Mouse (Mus musculus) cerebral cortex, adult 2 months (tissue): ENCODE data around the gene Trmt10a.

ENCODE experiments used
- WGBS: fragments of 180-500 bp; shearing (Covaris S2); methylation state at CpG from one replicate; pipeline ENCODE4 v1.1.7; 2018; 5-methylcytosine and 5-hydroxymethylcytosine counted together

Trmt10a gene

DNA sequence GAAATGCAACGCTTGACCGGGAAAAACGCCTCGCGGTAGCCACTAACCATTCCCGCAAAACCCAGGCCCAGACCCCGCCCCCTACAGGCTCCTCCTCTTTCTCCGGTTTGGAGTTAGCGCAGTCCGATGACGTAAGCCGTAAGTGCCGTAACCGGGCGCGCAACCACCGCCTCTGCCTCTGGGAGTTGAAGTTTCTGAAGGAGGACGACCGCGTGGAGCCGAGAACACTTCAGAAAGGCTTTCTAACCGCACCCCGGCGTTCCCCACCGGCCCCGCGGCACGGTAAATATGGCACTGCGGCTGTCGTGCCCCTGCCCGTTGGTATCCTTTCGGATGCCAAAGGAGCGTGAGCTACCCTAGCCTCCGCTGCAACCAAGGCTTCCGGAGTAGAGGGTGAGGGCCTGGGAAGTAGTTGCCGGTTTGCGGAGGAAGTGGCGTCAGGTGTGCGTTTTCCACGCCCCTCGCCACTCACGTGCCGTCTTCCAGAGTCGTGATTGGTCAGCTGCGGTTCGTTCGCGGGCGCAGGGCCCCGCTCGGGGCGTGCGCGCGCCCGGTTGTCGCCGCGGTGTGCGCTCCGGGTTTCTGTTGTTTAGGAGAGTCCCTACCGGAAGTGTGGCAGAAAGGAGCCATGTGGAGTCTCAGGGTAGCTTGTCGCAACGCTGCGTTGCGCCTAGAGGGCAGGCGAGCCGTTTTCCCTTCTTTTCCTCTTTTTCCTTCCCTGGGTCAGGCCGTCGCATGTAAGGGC is at the start of gene Trmt10a:
Gene Trmt10a (plus strand): TSS at position 134 of the 745 bp plus-strand sequence.
- WGBS = under 1% methylated on average over 70 of the region's 70 CpGs

DNA sequence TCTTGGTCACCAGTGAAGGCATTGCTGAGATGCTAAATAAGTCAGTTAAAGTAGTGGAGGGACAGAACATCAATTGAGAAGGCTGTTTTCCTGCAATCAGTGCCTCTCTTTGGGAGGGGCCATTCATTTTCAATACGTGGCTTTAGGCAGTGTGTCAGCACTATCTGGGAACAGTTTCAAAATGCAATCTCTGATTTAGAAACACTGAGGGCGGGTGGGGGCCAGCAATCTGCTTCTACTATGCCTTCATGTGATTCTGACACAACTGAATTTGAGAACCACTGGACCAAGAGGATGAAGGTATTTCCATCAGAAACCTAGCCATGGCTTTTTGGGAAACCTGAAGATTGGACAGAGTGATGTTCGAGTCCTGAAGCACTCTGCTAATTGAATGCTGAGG is 47.9 kb upstream of the Trmt10a start:
- WGBS = 33% methylated on average over 3 of the region's 3 CpGs

DNA sequence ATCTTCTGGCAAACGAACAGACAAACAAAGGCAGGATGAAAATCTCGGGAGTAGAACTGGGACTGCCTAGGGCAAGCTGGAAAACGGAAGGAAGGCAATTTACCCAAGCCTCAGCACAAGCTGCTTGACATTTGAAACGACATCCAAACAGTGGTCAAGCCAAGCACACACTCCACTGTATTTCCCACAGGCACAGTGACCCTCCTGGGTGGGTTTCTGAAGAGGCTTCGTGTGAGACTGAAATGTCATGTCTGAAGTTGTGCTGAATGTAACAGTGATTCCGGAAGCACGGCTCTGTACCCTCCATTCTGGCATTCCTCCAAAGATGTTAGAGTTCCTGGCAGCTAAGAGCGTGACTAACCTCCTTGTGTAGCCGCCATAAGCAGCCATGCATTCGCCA is 47.5 kb upstream of the Trmt10a start:
- 24% methylated on average over 10 of the region's 10 CpGs for WGBS

DNA sequence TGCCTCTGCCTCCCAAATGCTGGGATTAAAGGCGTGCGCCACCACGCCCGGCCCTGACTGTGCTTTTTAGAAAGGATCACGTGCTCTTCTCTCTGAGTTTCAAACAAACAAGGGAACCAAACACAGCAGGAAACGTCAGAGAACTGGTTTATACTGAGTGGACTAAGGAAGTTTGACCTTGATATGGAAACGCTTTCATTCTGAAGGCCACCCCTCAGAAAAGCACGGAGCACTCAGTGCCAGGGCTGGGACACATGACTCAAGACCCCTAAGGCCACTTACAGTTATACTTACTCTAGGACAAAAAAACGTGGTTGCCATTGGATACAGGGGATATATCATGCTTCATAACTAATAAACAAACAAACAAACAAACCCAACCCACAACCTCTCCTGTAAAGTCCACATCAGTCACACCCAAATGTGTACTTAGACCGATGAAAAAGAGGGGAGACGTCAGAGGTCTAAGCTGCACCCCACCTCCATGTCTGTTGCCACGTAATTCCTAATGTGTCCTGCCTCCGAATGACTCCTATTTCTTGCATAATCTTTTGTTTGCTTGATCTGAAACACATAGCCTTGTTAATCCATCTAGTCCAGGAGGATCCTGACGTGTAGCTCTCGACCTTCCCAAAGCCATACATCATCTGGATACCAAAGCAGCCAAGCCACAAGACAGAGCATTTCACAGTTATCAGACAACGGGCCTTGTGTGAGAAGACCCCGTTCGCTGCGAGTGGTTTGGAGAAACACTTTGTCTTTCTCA is 46.8 kb upstream of the Trmt10a start:
- WGBS = 85% methylated on average over 19 of the region's 19 CpGs

DNA sequence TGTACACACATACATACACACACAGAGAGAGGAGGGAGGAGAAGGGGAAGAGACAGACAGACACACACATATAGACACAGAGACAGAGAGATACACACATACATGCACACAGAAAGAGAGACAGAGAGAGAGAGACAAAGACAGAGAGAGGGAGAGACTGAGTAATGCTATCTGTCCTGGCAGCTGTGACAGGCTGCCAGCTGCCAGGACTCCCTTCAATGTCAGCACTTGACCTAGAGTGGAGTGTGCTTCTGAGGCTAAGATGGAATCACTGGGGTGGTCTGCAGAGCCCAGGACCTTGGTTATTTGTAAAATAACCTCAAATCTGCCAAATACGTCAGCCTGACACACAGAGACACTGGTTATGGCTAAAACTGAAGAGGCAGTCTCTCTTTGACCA is 45.5 kb upstream of the Trmt10a start:
- 89% methylated on average over 1 of the region's 1 CpGs for WGBS

DNA sequence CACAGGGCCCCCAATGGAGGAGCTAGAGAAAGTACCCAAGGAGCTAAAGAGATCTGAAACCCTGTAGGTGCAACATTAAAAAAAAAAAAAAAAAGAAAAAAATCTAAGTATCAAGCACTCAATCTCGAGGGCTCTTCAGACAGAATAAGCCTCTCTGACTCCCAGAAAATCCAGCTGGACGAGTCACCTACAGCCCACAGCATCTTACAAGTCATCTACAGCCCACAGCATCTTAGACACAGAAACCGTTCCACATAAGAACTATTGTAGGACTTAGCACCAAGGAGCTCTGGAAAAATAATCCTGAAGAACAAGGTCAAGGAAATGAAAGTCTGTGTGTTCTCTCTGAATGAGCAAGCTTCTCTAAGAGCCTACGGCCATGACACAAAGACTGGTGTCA is 41.3 kb upstream of the Trmt10a start:
- 74% methylated on average over 4 of the region's 4 CpGs for WGBS

DNA sequence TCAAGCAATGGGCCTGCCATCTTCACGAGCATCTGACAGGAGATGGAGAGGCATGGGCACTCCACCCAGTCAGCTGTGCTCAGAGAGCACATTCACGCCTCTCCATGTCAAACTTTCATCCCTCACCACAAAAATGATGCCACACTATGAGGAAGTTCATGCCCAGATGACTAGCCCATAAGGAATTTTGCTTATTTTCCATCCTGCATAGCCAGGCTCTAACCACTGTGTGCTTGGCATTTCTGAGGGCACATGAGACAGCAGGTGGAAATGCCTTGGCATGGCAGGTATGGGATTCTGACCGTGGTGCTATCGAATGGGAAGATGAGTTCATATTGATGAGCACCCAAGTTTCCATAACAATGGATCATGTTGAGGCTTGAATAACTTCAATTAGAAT is 39.6 kb upstream of the Trmt10a start:
- WGBS = 94% methylated on average over 4 of the region's 4 CpGs

DNA sequence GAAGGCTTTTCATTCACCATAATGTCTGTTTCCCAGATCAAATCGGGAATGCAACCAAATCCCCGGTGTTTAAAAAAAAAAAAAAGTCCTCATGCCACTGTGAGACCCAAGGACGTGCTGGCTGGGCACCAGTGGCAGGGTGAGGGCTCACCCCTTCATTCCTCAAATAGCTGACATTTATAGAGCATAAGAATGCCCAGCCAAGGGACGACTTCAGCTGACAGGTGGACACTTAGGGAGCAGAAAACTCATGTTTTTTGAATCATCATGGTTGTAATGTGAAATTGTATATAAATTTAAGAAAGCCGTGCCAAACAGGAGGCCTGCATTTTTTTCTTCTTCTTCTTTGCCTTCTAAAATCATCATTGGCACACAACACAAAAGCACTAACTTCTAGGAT is 38.2 kb upstream of the Trmt10a start:
- WGBS = 46% methylated on average over 5 of the region's 5 CpGs

DNA sequence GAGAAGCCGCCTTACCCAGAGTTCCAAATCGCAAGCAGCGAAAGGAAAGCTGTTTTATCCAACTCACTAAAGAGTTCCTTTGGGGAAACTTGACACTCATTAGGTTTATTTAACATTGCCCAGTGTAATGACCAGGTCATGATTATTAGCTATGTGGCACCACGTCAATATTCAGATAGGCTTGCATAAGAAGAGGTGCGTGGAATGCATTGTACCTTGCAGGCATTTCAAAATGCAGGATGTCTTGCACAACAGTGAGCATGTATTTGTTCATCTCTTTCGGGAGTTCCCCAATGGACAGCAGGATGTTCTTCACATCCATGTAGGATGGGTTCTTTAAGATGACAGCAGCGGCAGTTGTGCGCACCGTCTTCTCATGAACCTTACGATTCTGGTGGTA is 36.4 kb upstream of the Trmt10a start:
- WGBS = 90% methylated on average over 10 of the region's 10 CpGs

DNA sequence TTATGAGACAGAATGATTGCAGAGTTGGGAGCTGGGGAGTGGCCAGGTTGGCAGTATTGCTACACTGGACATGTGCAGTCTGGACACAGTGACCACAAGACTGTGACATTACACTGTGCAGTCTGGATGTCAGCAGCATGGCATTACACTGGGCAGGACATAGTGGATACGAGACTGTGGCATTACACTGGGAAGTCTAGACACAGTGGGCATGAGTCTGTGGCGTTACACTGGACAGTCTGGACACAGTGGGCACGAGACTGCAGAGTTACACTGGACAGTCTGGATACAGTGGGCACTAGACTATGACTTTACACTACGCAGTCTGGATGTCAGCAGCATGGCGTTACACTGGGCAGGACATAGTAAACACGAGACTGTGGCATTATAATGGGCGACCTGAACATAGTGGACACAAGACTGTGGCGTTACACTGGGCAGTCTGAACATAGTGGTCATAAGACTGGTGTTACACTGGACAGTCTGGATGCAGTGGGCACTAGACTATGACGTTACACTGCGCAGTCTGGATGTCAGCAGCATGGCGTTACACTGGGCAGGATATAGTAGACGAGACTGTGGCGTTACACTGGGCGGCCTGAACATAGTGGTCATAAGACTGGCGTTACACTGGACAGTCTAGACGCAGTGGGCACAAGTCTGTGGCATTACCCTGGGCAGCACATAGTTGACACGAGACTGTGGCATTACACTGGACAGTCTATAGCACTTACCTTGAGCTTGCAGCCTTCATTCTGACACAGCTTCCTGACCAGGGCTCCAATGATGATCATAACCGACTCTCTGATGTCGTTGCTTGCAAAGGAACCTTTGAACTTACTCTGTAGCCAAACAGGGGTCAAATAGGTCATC is 32.1 kb upstream of the Trmt10a start:
- WGBS = 95% methylated on average over 19 of the region's 19 CpGs

DNA sequence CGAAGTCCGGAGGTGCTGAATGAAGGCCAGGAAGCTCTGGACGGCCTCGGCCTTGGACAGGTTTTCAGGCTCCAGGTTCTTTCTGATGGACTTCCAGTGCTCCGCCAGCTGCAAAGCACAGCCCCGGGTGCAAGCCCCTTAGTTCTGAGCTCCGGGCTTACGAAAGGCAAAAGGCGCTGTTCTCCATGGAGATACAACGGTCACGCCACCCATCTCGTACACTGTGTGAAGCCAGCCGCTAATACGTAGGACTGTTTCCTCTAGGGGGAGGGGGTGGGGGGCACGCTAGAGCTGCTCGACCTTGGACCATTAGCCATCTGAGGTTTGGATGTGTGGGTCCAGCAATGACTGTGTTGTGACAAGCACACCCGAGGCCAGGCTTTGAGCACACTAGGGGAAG is 29.1 kb upstream of the Trmt10a start:
- 88% methylated on average over 17 of the region's 17 CpGs for WGBS

DNA sequence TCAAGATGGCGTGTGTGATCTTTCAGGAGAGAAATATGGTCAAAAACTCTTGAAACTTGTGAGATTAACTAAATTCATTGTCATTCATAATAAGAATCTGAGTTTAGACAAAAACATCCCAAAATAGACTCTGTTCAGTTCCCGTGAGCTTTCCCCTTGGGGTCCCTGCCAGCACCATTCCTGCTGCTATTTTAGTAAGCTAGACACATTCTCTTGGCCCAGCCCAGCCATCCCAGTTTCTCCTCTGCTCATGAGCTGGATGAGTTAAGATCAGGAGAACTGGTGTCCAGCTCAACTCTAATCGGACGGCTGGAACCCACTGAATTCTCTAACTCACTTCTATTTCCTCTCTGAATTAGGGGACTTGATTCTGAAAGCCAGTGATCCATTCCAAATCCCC is 26.4 kb upstream of the Trmt10a start:
- WGBS = 78% methylated on average over 4 of the region's 4 CpGs

DNA sequence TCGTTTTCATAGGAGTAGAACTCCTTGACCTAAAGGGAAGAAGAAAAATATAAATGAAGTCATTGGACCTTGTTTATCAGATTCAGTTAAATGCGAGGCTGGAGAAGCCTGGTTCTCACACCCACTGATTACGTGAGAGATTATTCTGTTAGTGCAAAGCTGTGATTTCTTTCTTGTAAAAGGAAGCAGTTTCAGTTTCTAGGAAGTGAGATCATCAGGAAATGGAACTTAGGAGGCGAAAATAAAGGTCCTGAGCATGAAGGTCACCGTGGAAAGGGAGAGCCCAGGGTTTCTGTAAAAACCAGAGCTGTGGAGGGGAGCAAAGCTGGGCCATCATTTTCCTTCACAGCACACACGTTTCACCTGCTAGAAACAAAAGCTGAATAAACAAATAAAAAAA is 24.9 kb upstream of the Trmt10a start:
- WGBS = 69% methylated on average over 6 of the region's 6 CpGs

DNA sequence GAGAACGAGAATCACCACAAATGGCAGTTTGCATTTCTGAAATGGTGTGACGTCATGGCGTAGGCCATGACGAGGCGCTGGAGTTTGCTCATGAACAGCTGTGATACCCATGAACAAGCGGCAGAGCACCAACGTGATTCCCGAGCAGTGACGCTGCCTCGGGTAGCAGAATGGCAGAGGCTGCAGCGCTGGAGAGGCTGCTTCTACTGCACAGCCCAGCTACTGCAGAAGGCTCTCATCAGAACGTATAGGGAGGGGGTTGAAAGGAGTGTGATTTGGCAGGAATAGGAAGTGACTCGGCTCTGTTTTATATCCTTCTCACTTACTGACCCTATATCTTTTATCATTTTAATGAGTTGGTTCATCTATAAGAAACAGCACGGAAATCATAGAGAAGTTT is 24.4 kb upstream of the Trmt10a start:
- 67% methylated on average over 14 of the region's 14 CpGs for WGBS

DNA sequence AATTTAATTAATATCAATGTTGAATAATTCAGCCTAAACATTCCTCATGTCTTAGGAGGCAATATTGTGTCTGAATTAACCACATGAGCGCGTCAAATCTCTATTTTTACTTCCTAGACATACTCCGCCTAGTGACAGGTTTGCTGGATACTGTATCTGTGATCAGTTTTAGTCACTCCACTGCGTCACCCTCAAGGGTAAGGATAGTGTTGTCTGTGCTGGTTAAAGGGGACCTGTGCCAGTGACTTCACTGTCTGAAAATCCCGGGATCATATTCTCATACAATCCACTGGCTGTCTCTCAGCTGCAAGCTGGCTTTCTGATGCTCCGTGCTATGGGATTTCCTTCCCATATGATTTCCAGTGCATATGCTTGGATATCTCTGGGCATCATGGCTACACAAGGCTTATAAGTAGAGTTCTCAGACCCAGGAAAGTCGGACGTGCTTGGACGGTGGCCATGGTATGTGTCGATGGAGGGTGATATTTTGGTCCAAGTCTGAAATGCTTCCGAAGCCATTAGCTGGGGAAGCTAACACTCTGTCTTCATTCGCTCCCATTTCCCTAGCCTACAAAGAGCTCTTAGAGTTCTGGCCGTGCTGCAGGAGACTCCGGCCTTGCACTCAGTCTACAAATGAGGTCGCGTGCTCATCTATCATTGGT is 23.7 kb upstream of the Trmt10a start:
- whole genome bisulfite sequencing = 81% methylated on average over 16 of the region's 16 CpGs

DNA sequence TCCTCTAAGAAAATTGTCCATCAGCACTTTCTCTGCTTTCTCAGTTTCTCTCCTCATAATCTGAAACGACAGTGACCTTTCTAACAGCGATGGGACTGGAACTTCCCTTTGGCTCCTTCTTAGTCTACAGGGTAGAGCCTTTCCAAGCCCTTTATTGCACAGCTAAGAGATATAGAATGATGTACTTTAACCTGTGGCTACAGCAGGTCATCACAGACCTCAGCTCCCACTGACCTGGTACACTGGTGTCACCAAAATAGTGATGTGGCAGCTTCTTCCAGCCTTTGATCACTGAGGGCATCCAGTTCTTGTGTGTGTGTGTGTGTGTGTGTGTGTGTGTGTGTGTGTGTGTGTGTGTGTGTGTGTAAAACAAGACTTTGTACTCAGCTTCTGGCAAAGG is 21.8 kb upstream of the Trmt10a start:
- WGBS = 89% methylated on average over 2 of the region's 2 CpGs

DNA sequence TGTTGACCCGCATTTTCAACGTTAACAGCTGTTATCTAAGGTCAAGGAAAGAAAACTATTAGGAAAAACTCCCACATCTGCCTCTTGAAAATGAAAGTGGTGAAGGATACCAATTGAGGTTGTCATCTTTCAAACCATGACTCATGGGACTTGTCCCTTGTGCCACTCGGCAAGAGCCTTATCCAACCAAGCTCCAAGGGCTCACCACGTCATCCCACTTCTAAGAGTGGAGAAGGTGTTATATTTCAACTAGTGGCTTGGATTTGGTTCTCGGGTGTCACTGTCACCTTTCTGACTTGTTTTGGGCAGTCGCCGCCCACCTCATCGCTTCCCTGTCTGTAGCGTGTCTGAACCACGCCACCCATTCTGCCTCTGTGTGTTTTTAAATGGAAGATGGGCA is 19.4 kb upstream of the Trmt10a start:
- WGBS = 93% methylated on average over 10 of the region's 10 CpGs

DNA sequence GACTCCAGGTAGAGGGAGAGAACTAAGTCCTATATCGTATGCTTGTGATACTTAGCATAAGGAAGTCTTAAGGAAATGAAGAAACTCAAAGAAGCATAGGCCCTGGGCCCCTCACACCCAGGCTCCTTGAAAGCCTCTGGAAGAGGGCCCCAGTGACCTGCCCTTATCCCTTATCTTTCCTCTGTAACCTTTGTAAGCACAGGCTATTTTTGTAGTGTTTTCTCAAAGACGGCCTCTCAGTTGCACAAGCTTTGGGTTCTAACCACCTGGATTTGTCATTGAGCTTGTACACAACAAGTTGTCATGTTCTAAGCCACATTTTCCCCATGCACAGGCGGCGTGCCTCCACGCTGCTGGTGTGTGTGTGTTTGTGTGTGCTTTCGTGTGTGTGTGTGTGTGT is 14.1 kb upstream of the Trmt10a start:
- 96% methylated on average over 6 of the region's 6 CpGs for WGBS

DNA sequence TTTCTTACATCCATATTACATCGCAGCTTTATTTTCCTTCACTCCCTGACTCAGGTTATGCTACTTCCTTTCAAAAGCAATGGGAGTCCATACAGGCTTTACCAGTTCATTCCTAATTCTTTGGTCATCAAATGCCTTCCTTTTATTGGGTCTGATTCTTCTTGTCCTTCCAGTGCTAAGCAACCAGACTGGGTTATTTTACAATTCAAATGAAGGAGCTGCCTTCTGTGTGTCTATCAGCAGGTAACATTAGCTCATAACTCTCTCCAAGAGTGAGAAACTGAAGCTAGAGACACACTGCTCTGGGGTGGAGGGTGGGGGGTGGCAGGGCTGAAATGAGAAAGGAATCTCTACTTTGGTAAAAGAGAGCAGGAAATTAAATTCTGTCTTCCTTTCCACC is 12.6 kb upstream of the Trmt10a start:
- WGBS = 24% methylated on average over 1 of the region's 1 CpGs

DNA sequence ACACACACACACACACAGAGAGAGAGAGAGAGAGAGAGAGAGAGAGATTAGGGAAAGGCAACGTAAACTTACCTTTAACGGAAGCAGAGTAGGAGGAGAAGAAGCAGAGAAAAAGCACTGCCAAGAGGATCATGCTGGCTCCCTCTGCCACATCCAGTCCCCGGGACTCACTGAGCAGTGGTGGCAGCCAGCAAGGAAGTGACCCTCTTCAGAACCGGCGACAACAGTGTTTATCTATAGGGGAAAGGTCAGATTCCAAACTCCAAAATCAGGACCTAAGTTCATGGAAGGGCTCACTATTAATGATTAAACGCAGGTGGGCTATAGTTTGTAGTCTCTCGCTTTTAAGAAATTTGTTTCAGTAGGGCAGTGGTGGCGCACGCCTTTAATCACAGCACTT is 12.1 kb upstream of the Trmt10a start:
- WGBS = 67% methylated on average over 9 of the region's 9 CpGs

DNA sequence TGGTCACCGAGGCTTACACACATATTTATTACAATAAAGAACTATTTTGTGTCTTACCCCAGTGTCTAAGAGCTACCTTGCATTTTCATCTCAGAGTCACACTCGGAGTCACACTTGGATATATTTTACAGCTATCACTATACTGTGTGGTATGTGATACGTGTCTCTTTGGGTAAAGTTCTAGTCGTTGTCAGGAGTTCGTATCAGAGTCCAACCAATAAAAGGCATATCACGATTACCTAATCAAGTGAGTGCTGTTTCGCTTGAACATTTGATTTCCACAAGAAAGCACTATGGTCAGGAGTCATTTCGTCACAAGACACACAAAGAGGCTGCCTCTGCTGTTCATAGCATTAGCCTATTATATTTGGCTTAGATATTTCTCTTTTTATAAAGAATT is 9.8 kb upstream of the Trmt10a start:
- 93% methylated on average over 8 of the region's 8 CpGs for WGBS

DNA sequence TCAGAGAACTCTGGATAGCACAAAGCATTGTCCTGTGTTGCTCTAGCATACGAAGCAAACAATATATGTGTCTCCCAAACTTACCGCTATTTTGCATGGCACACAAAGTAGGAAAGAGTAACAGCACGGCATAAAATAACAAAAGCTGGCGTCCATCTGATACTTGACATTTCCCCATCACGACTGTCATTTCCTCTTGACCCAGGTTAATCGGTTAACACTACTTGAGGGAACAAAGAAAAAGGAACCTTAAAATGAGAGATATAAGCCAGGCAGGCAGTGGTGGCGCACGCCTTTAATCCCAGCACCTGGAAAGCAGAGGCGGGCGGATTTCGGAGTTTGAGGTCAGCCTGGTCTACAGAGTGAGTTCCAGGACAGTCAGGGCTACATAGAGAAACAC is 9.3 kb upstream of the Trmt10a start:
- 91% methylated on average over 11 of the region's 11 CpGs for WGBS
